Mouse (Mus musculus) urinary bladder, postnatal 4 days (tissue): Measurements from ENCODE around the gene Dapk2.

Experiments used
- DNase-seq, 2 experiments: peaks; one replicate each; pipeline ENCODE4 v3.0.0; 2021 to 2022; ENCODE audit warnings: low spot score in 2 of 2

Gene Dapk2

GRCm38 (mm10) chr9:66306414-66306813 lies 148.4 kb downstream of the Dapk2 start:
- DNase-seq, result no peak

GRCm38 (mm10) chr9:66307341-66307740 lies 149.3 kb downstream of the Dapk2 start:
- DNase-seq, result peak in 1 of 2 experiments; percentile 28

- DNase-seq, result no peak
These were observed 150.7 kb downstream of the Dapk2 start for GRCm38 (mm10) chr9:66308741-66309140.

DNA sequence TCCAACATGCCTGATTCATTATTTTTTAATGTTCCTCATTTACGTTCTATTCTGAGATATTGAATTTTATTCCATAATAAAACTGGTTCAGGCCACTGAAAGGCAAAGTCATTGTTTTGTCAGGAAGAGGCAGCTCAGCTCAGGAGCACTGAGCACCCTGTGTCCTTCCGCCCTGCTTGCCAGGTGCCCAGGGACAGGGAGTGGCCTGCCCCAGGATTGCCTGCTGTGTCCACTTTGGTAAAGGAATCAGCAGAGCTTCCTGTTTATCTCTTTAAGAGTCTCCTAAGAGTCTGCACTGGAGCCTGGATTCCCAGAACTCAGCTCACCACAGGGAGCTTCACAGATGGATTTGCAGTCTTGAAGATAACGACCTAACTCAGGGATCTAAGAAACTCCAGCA lies 153.4 kb downstream of the Dapk2 start:
- no peak for DNase-seq

DNA sequence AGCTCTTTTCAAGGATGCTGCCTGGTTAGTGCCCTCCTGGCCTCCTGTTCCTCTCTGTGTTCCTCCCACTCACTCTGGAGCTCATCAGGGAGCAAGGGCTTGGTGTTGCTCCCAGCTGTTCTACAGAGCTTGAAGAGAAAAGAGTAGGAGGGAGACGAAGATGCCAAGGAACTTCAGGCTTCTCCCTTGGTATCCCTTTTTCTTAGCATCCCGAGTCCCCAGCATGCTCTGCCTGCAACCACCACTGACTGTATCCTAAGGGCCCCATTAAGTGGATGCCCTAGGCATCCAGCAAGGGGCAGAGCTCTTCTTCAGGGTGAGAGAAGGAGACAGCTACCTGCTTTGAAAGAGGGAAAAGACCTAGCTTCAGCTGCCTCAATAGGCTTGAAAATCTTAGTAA lies 158.6 kb downstream of the Dapk2 start:
- no peak for DNase-seq
